Mouse (Mus musculus): ENCODE data around the gene Gimap9.

Gimap9 gene

DNA sequence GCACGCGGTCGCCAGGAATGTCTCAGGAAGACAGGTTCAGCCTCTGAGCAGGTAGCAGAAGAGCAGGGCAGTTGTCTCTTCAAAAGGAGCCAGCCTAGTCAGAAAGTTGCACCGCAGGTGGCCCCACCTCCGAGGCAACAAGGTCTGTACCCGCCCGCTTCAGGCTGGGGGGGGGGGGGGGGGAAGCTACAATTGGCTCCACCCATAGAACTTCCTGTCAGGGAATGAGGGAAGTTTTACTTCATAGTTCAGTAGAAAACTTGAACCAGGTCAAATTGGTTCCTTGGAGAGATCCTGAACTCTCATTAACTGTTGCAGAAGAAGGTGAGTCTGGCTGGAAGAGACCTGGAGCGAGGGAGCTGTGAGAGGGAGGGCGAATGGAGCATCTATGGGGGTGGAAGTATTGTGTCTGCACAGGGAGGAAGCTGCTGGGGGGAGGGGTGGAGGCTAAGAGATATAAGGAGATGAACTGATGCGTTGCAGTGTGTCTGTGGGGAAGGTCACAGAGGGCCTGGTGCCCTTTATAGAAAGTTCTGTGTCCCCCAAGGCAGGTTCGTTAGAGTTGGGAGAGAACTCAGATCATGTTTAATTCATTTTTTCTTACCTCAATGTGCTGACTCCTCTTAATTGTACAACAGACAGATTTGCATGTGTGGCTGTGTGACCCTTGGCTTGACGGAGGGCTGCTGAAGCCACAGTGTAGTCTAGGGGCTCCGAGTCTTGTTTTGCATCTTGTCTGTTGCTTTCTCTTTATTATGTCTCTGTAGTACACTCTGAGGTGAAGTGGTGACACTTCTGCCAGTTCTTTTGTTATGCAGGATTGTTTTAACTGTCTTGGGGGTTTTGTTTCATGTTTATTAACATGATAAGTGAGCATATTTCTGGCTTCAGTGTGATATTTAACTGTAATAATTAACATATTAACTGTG lies at the start of gene Gimap9:
Gimap9 (plus strand) TSS at position 199 of the 929 bp plus-strand sequence.
- Histone ChIP-seq H3K36me3 (ENCODE audit: control insufficient read depth, insufficient read depth, low read length, poor library complexity, severe bottlenecking) (peaks cover 6% of the 10 kb centered on the region), H3K27me3 (ENCODE audit: control insufficient read depth, insufficient read depth, low read length, poor library complexity, severe bottlenecking) (no peaks in the 10 kb centered on the region)
- peak; percentile 88 for DNase-seq (ENCODE audit: low read depth, low spot score)

DNA sequence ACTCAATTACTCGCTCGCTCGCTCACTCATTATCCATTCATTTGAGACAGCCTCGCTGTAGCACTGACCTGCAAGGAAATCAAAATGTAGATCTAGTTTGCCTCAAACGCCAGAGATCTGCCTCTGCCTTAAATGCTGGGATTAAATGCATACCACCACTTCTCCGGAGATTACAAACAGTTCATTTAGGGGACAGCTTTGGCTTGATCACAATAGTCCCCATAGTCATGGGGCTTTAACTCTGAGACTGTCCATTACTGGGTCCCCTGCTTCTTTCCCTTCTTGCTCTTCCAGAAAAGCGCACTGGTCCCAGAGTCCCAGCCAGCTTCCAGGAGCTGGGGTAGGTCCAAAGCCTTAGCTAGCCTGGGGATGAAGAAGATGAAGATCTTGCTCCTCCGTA lies 49.5 kb upstream of the Gimap9 start, which contains the start of gene AI854703:
AI854703 (plus strand) TSS at position 301 of the 400 bp plus-strand sequence.
- no peak for DNase-seq (ENCODE audit: low read depth, low spot score)
- no peaks in the 10 kb centered on the region for H3K36me3 ChIP-seq (ENCODE audit: control insufficient read depth, insufficient read depth, low read length, poor library complexity, severe bottlenecking)
- no peaks in the 10 kb centered on the region for H3K27me3 ChIP-seq (ENCODE audit: control insufficient read depth, insufficient read depth, low read length, poor library complexity, severe bottlenecking)

DNA sequence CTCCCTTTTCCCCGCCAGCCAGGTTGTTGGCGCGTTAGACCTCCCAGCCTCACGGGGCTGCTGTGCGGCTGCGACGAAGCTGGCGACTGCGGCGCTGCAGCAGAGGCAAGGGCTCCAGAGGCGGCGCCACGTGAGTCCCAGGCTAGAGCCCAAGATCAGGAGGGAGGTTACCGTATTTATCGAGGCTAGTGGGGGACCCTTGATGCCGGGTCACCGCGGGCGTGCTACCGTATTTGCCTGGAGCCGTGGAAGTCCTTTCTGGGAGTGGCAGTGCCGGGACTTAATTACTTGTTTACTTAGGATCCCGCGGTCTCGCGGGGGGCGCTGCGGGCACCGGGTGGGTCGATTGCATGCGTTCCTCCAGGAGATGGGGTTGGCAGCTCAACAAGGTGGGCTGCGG lies 48.9 kb upstream of the Gimap9 start:
- Histone ChIP-seq H3K27me3 (ENCODE audit: control insufficient read depth, insufficient read depth, low read length, poor library complexity, severe bottlenecking) (no peaks in the 10 kb centered on the region), H3K36me3 (ENCODE audit: control insufficient read depth, insufficient read depth, low read length, poor library complexity, severe bottlenecking) (no peaks in the 10 kb centered on the region)
- DNase-seq (ENCODE audit: low read depth, low spot score), result peak; percentile 43

DNA sequence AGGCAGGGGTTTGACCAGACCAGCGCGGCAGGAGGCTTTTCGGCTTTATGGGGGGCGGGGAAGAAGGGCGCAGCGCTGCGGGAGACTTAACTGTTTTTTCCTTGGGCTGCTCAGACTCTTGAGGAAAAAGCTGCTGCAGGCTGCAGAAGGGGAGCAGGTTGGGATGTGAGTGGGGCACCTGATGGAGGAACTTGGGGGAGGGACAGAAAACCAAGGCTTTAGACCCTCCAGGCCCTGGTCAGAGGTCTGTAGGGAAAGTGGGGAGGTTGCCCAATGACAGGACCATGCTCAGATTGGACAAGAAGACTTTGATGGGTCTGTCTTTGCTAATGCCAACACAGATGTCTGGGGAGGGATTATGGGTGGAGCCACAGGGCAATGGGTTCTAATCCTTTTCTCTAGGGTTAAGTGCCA lies 48.4 kb upstream of the Gimap9 start:
- Histone ChIP-seq H3K36me3 (ENCODE audit: control insufficient read depth, insufficient read depth, low read length, poor library complexity, severe bottlenecking) (no peaks in the 10 kb centered on the region), H3K27me3 (ENCODE audit: control insufficient read depth, insufficient read depth, low read length, poor library complexity, severe bottlenecking) (no peaks in the 10 kb centered on the region)
- no peak for DNase-seq (ENCODE audit: low read depth, low spot score)

DNA sequence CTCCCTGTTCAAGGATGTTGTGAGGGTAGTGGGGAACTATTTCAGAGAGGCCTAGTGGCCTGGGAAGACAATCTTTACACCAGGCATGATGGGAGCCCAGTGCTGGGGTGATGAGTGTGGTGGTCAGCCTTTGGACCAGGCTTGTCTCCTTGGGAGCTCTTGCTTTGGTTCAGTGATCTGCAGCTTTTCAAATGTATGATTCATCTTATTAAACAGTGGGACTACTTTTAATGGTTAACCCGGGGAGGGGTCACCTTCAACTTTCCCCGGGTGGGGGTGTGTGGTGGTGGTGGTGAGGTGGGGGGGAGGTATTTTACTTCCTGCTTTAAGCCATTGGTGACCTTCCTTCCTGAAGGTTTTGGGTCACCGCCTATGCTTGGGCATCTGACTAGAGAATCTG lies 47.6 kb upstream of the Gimap9 start:
- Histone ChIP-seq H3K27me3 (ENCODE audit: control insufficient read depth, insufficient read depth, low read length, poor library complexity, severe bottlenecking) (no peaks in the 10 kb centered on the region), H3K36me3 (ENCODE audit: control insufficient read depth, insufficient read depth, low read length, poor library complexity, severe bottlenecking) (no peaks in the 10 kb centered on the region)
- DNase-seq (ENCODE audit: low read depth, low spot score), result no peak

DNA sequence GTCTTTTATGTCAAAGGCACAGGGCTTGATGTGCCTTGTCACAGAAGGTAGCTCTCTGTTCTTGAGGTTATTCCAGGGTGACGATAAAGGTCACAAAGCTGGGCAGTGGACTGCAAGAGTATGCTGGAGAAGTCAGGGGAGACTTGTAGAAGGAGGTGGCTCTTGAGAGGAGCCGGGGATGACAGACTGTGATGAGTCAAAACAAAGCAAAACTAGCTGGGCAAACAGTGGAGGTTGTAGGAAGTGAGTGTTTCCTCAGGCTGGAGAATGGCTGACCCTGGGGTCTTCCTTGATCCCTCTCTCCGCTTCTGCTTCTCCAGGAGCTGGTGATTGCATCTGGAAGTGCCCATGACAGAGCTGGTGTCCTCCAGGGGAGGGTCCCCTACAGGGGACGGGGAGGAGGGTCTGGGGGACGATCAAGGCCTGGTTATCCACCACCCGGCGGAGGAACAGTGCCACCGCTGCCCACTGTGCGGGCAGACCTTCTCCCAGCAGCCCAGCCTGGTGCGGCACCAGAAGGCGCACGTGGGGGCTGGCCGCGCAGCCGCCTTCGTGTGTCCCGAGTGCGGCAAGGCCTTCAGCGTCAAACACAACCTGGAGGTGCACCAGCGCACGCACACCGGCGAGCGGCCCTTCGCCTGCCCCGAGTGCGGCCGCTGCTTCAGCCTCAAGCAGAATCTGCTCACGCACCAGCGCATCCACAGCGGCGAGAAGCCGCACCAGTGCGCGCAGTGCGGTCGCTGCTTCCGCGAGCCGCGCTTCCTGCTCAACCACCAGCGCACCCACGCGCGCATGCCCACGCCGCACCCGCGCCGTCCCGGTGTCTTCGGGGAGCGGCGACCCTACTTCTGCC lies 46.9 kb upstream of the Gimap9 start:
- Histone ChIP-seq H3K36me3 (ENCODE audit: control insufficient read depth, insufficient read depth, low read length, poor library complexity, severe bottlenecking) (no peaks in the 10 kb centered on the region), H3K27me3 (ENCODE audit: control insufficient read depth, insufficient read depth, low read length, poor library complexity, severe bottlenecking) (no peaks in the 10 kb centered on the region)
- DNase-seq (ENCODE audit: low read depth, low spot score), result peak; percentile 72

DNA sequence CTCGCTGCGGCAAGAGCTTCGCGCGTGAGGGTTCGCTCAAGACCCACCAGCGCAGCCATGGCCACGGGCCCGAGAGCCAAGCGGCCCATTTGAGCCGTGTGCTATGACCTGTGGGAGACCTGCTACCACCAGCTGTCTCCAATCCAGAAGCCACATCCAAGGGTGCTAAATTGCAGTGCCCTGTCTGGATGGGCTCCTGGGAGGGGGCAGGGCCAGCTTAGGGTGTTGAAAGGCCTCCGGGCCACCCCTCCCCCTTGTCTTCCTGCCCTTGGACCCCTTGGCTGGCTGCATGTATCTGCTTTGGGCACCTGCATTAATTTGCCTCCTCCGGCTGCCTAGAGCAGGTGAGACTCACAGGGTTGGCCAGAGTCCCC lies 46.3 kb upstream of the Gimap9 start:
- Histone ChIP-seq H3K36me3 (ENCODE audit: control insufficient read depth, insufficient read depth, low read length, poor library complexity, severe bottlenecking) (no peaks in the 10 kb centered on the region), H3K27me3 (ENCODE audit: control insufficient read depth, insufficient read depth, low read length, poor library complexity, severe bottlenecking) (no peaks in the 10 kb centered on the region)
- DNase-seq (ENCODE audit: low read depth, low spot score), result no peak

DNA sequence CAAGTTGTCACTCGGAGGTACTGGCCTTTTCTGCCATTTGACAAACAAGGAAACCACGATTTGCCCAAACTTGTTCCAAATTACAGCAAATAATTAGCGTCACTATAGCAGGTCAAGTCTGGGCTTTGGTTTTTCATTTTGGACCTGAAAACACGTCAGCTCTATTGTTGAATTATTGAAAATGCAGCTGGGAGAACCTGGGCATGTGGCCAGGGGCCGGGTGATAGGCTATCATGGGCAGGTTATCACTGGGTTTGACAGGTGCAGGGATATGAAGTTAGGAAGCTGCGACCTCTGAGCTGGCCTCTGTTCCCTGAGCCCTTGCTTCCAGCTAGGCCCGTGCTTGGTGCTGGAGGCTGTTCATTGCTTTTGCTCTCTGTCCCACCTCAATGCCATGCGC lies 45.1 kb upstream of the Gimap9 start:
- Histone ChIP-seq H3K36me3 (ENCODE audit: control insufficient read depth, insufficient read depth, low read length, poor library complexity, severe bottlenecking) (no peaks in the 10 kb centered on the region), H3K27me3 (ENCODE audit: control insufficient read depth, insufficient read depth, low read length, poor library complexity, severe bottlenecking) (no peaks in the 10 kb centered on the region)
- no peak for DNase-seq (ENCODE audit: low read depth, low spot score)

DNA sequence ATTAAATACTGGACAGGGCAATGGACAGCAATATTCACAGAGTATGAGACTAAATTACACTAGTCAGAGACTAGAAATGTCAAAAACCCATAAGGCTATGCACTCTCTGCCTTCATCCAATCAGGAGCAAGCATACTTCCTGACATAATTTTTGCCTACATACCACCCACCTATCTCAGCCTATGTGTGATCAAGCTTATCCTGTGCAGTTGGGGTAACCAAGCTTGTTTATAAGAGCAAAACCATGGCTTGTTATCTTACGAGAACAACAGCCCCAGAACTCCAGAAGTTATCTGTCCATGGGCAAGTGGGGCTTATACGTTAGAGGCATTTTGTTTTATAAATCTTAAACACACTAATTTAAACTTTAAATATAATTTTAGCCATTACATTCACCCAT lies 40.8 kb upstream of the Gimap9 start:
- H3K27me3 ChIP-seq (ENCODE audit: control insufficient read depth, insufficient read depth, low read length, poor library complexity, severe bottlenecking), result no peaks in the 10 kb centered on the region
- no peaks in the 10 kb centered on the region for H3K36me3 ChIP-seq (ENCODE audit: control insufficient read depth, insufficient read depth, low read length, poor library complexity, severe bottlenecking)
- no peak for DNase-seq (ENCODE audit: low read depth, low spot score)

DNA sequence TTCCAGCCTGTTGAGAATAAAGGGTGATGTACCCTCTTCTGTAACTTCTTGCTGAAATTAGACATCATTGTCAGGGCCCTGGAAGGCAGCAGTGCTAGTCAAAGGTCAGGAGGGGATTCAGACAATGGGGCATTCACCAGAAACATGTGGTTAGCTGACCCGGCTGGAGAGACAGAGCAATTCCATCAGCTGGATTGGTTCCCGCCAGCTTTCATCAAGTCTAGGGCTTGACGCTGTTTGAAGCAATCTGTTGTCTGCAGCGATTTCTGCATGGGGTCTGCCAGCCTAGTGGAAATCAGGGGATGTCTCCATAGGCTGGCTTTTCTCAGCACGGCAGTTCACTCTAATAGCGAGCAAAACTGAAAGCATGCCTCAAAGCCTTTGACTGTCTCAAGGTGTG lies 39.4 kb upstream of the Gimap9 start:
- DNase-seq (ENCODE audit: low read depth, low spot score), result no peak
- H3K36me3 ChIP-seq (ENCODE audit: control insufficient read depth, insufficient read depth, low read length, poor library complexity, severe bottlenecking), result no peaks in the 10 kb centered on the region

DNA sequence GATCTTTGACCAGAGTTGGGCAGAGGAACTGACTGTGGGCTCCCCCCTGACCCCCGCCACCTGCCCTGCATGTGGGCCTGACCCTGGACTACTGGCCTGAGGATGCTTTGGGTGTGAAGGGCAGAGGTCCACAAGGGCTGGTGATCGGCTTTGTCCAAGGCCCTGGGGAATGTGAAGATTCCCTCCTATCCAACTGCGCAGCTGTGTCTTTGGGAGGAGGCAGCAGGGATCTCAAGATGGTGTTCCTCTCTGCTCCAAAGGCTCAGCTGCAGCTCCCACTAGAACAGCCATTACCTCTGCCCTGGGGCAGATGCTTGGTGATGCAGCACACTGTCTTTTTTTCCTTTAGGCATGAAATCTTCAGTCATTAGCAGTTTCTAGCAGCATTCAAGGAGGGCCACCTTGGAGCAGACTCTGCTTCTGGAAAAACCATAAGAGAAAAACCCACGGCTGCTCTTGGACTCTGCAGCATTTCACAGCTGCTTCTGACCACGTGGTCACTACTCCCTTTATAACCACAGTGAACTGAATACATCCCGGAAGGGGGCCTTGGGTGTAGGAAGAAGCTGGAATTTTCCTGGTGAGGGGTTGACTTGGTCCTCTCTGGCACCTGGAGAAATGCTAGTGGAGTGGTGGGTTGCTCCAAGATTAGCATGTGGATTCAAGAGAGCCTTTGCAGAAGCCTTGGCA lies 38.0 kb upstream of the Gimap9 start:
- no peaks in the 10 kb centered on the region for H3K27me3 ChIP-seq (ENCODE audit: control insufficient read depth, insufficient read depth, low read length, poor library complexity, severe bottlenecking)
- H3K36me3 ChIP-seq (ENCODE audit: control insufficient read depth, insufficient read depth, low read length, poor library complexity, severe bottlenecking), result no peaks in the 10 kb centered on the region
- DNase-seq (ENCODE audit: low read depth, low spot score), result no peak

More for the DNA sequence above, 39.4 kb upstream of the Gimap9 start:
- H3K27me3 ChIP-seq (ENCODE audit: control insufficient read depth, insufficient read depth, low read length, poor library complexity, severe bottlenecking), result no peaks in the 10 kb centered on the region

DNA sequence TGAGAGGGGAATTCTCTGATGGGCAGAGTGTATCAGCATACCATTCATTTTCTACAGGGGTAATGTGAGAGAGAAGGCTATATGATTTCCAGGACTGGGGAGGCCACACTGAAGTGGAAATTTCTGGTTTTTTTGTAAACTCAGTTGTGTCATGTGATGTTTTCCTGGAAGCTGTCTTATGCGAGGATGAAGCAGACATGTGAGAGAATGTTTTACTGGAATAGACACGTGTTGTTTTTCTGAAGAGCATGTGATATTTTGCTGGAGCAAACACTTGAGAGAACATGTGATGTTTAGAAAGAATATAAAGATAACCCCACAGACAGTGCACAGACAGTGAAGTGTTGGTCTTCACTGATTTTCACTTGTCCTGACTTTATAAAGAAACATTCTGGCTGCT lies 37.4 kb upstream of the Gimap9 start:
- Histone ChIP-seq H3K36me3 (ENCODE audit: control insufficient read depth, insufficient read depth, low read length, poor library complexity, severe bottlenecking) (no peaks in the 10 kb centered on the region), H3K27me3 (ENCODE audit: control insufficient read depth, insufficient read depth, low read length, poor library complexity, severe bottlenecking) (no peaks in the 10 kb centered on the region)
- DNase-seq (ENCODE audit: low read depth, low spot score), result no peak

DNA sequence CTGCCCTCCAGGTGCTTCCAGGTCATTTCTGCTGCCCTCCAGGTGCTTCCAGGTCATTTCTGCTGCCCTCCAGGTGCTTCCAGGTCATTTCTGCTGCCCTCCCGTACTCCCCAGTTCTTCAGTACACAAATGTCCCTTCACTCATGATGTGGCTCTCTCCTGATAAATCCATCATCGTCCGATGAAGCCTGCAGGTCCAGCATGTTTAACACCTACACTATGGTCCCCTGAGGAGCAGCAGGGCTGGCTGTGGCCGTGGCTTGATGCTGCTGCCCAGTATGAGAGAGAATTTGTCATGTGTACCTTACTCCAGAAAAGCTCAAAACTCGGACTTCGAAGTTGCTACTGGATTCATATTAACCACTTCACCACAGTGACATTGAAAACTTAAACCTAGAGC lies 34.5 kb upstream of the Gimap9 start:
- no peaks in the 10 kb centered on the region for H3K36me3 ChIP-seq (ENCODE audit: control insufficient read depth, insufficient read depth, low read length, poor library complexity, severe bottlenecking)
- no peak for DNase-seq (ENCODE audit: low read depth, low spot score)
- no peaks in the 10 kb centered on the region for H3K27me3 ChIP-seq (ENCODE audit: control insufficient read depth, insufficient read depth, low read length, poor library complexity, severe bottlenecking)

DNA sequence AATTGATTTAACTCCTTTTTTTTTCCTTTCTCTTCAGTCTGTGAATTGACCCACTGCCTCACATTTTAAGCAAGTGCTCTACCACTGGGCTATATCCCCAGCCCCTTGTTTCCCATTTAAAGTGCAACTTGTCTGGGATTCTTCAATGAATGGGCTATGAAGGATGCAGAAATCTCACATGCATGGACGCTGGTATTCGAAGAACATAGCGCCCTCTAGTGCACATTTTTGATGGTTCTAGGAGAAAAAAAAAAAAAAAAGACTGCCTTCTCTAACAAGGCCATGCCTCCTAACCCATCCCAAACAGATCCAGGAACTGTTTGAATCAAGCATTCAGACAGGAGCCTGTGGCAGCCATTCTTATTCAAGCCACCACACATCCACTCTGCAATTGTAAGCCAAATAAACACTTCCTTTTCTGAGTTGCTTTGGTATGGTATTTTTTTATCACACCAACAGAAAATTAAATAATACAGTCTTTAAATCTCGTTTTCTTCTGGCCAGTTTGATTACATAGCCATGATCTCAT lies 33.1 kb upstream of the Gimap9 start:
- no peaks in the 10 kb centered on the region for H3K27me3 ChIP-seq (ENCODE audit: control insufficient read depth, insufficient read depth, low read length, poor library complexity, severe bottlenecking)
- no peaks in the 10 kb centered on the region for H3K36me3 ChIP-seq (ENCODE audit: control insufficient read depth, insufficient read depth, low read length, poor library complexity, severe bottlenecking)
- DNase-seq (ENCODE audit: low read depth, low spot score), result peak; percentile 83

Measured in splenic B cell, adult 2 months (primary cell).